Mouse (Mus musculus): Measurements from ENCODE around the gene Wwp2.

GRCm38 (mm10) chr8:107470302-107470701, 34.1 kb downstream of the Wwp2 start:
- no peak for TF ChIP-seq POLR2A (IDR thresholded peaks at IDR 0.05; ENCODE audit: insufficient read depth, low read depth, low read length)
- no peak for TF ChIP-seq EP300 (IDR thresholded peaks at IDR 0.05; ENCODE audit: insufficient read depth, low read depth, low read length)
- TF ChIP-seq CTCF (IDR thresholded peaks at IDR 0.05): no peak
